Comparison of ENCODE assay signal across 16 mouse cellular contexts in the genomic region with DNA sequence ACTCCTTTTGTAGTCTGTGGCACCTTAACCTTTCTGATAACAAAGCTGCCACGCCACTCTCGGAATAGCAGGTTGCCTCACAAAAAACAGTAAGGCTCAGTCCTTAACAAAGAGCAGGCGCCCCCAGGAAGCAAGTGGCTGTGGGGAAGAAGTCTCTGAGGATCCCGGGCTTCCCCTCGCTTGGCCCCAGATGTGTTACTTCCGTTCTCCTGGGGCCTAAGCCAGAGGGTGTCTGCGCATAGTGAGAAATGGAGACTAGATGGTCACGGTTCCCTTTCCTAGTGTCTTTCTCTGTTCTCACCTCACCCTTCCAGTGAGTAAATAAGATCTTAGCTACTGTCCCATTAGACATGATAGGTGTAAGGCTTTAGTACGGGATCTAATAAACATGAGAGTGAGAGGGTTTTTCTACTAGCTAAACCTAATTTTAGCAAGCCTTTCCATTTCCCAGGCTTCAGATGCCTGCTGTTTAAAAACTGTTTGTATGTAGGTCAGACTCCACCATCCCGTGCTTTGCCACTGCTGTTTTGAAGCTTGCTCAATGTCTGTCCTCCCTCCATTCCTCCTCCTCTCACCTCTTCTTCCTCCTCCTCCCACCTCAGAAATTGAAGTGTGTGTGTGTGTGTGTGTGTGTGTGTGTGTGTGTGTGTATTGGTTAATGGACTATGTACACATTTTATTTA. TPM values are rescaled to one million over a fixed set of nuclear protein-coding genes. Genes with fewer than 3 reads are reported as not detected.
DNase-seq lines count a peak whose midpoint lies in the region; ATAC-seq lines count a peak whose summit lies in the region.
"Had no signal": no experiment of that assay in that cellular context is flagged by ENCODE, and none has a peak within 500 bp of the region (broad histone marks: within the 10 kb centered on the region; RNA-seq: fewer than 3 reads in every experiment).

No protein-coding gene starts in this region.

- no peak for DNase-seq in heart, adult 18-20 months
- peak; percentile 69 for DNase-seq in cerebellum, adult 9-10 months
- DNase-seq in thymus, postnatal 14 days, result no peak
- DNase-seq: adrenal gland, adult 2 months; heart, adult 2 months; heart, postnatal 4 days; kidney, adult 8-10 months; layer of hippocampus, adult 9-11 months; thymus, adult 18-20 months had no signal

- H3K9me3 ChIP-seq in heart, embryonic 13.5 days, result no peaks in the 10 kb centered on the region
- H3K9me3 ChIP-seq in midbrain, embryonic 13.5 days, result no peaks in the 10 kb centered on the region
- no peaks in the 10 kb centered on the region for H3K9me3 ChIP-seq in midbrain, embryonic 16.5 days (replicated peaks; ENCODE audit: control insufficient read depth, low read length, poor library complexity, severe bottlenecking)
- no peaks in the 10 kb centered on the region for H3K9me3 ChIP-seq in neural tube, embryonic 15.5 days (replicated peaks)
- H3K9me3 ChIP-seq: embryonic facial prominence, embryonic 13.5 days had no signal

- ATAC-seq in heart, embryonic 13.5 days (ENCODE audit: extremely low read depth, insufficient number of reproducible peaks, low FRiP score, low TSS enrichment), result no peak
- no peak for ATAC-seq in midbrain, embryonic 13.5 days
- no peak for ATAC-seq in midbrain, embryonic 16.5 days
- no peak for ATAC-seq in neural tube, embryonic 15.5 days (ENCODE audit: low FRiP score)
- ATAC-seq in erythroid progenitor cell, adult 5-6 weeks (replicated peaks; ENCODE audit: low FRiP score, poor library complexity, severe bottlenecking), result no peak

- H3K36me3 ChIP-seq in heart, embryonic 13.5 days, result peaks cover 90% of the 10 kb centered on the region
- peaks cover 84% of the 10 kb centered on the region for H3K36me3 ChIP-seq in midbrain, embryonic 13.5 days
- H3K36me3 ChIP-seq in midbrain, embryonic 16.5 days (ENCODE audit: control insufficient read depth, insufficient read depth, low read length), result peaks cover 22% of the 10 kb centered on the region
- H3K36me3 ChIP-seq in neural tube, embryonic 15.5 days, result peaks cover 51% of the 10 kb centered on the region

- no peaks in the 10 kb centered on the region for H3K27me3 ChIP-seq in heart, embryonic 13.5 days (replicated peaks)
- H3K27me3 ChIP-seq in midbrain, embryonic 13.5 days, result no peaks in the 10 kb centered on the region
- H3K27me3 ChIP-seq in midbrain, embryonic 16.5 days (ENCODE audit: control insufficient read depth, insufficient read depth, low read depth, low read length), result no peaks in the 10 kb centered on the region
- H3K27me3 ChIP-seq in neural tube, embryonic 15.5 days (replicated peaks), result no peaks in the 10 kb centered on the region
- H3K27me3 ChIP-seq: embryonic facial prominence, embryonic 13.5 days had no signal

- H3K4me3 ChIP-seq in heart, embryonic 13.5 days, result no peak overlapping the region
- no peak overlapping the region for H3K4me3 ChIP-seq in midbrain, embryonic 13.5 days (replicated peaks)
- no peak overlapping the region for H3K4me3 ChIP-seq in midbrain, embryonic 16.5 days (ENCODE audit: low read depth, low read length)
- no peak overlapping the region for H3K4me3 ChIP-seq in neural tube, embryonic 15.5 days (replicated peaks)
- H3K4me3 ChIP-seq: embryonic facial prominence, embryonic 13.5 days; heart, adult 2 months had no signal

- no peak overlapping the region for H3K4me2 ChIP-seq in heart, embryonic 13.5 days
- H3K4me2 ChIP-seq in midbrain, embryonic 13.5 days (replicated peaks), result no peak overlapping the region
- no peak overlapping the region for H3K4me2 ChIP-seq in midbrain, embryonic 16.5 days (ENCODE audit: low read length)
- no peak overlapping the region for H3K4me2 ChIP-seq in neural tube, embryonic 15.5 days
- H3K4me2 ChIP-seq: embryonic facial prominence, embryonic 13.5 days had no signal

- no peaks in the 10 kb centered on the region for H3K4me1 ChIP-seq in heart, embryonic 13.5 days
- H3K4me1 ChIP-seq in midbrain, embryonic 13.5 days (replicated peaks), result no peaks in the 10 kb centered on the region
- no peaks in the 10 kb centered on the region for H3K4me1 ChIP-seq in midbrain, embryonic 16.5 days (ENCODE audit: control insufficient read depth, insufficient read depth, low read length)
- H3K4me1 ChIP-seq in neural tube, embryonic 15.5 days, result no peaks in the 10 kb centered on the region
- H3K4me1 ChIP-seq: embryonic facial prominence, embryonic 13.5 days had no signal

- no peak overlapping the region for H3K9ac ChIP-seq in heart, embryonic 13.5 days
- no peak overlapping the region for H3K9ac ChIP-seq in midbrain, embryonic 13.5 days (replicated peaks)
- H3K9ac ChIP-seq in midbrain, embryonic 16.5 days (ENCODE audit: low read depth, low read length), result no peak overlapping the region
- no peak overlapping the region for H3K9ac ChIP-seq in neural tube, embryonic 15.5 days (replicated peaks)
- H3K9ac ChIP-seq: embryonic facial prominence, embryonic 13.5 days had no signal

- 67% methylated on average over 10 of the region's 10 CpGs for WGBS in heart, embryonic 13.5 days
- 83% methylated on average over 10 of the region's 10 CpGs for WGBS in midbrain, embryonic 13.5 days
- 78% methylated on average over 10 of the region's 10 CpGs for WGBS in midbrain, embryonic 16.5 days
- 85% methylated on average over 10 of the region's 10 CpGs for WGBS in neural tube, embryonic 15.5 days

- H3K27ac ChIP-seq in heart, embryonic 13.5 days (replicated peaks), result peak overlapping the region; percentile 39; the same call in 1 of the 2 replicates
- peak overlapping the region; percentile 19; the same call in 1 of the 2 replicates for H3K27ac ChIP-seq in midbrain, embryonic 13.5 days
- no peak overlapping the region; the same call in 1 of the 2 replicates for H3K27ac ChIP-seq in midbrain, embryonic 16.5 days (ENCODE audit: low read length)
- H3K27ac ChIP-seq in neural tube, embryonic 15.5 days (replicated peaks), result 0 out of 2 replicates have a peak overlapping the region, but pooled peaks have one; percentile 37
- H3K27ac ChIP-seq: embryonic facial prominence, embryonic 13.5 days; heart, adult 2 months had no signal

RNA-seq across cellular contexts. Expression of a gene that starts 13.9 kb away (rescaled TPM):
- 2.3 and 2.7 TPM in 2 replicates for polyA plus RNA-seq in heart, embryonic 13.5 days (2015; fragmentation: Nextera tagmentation; extraction: Ambion mirVana)
- under 1 TPM in 1 of 2 experiments, not detected in 1; 0.39 TPM for total RNA-seq in heart, adult 18-20 months (2021)
- 58.9 and 70.2 TPM in 2 replicates for polyA plus RNA-seq in midbrain, embryonic 13.5 days (2015; fragmentation: Nextera tagmentation; extraction: Ambion mirVana)
- 180 and 230 TPM in 2 replicates for polyA plus RNA-seq in midbrain, embryonic 16.5 days (2015; fragmentation: Nextera tagmentation; extraction: Ambion mirVana)
- 145 and 180 TPM in 2 replicates for polyA plus RNA-seq in neural tube, embryonic 15.5 days (2015; fragmentation: Nextera tagmentation; extraction: Ambion mirVana)
- not detected in 2 replicates for total RNA-seq in erythroid progenitor cell, adult 5-6 weeks (2015; ENCODE audit: low replicate concordance)
- under 0.01 TPM in 1 of 2 replicates, not detected in the other for total RNA-seq in erythroid progenitor cell, adult 5-6 weeks (2017; ENCODE audit: low replicate concordance)
- total RNA-seq: monocyte, adult 5-6 weeks had no signal

Comparison
In these comparisons a context has a peak if more than half of its experiments do, and no peak if none do; other contexts are left out.
1. RNA of a gene that starts 13.9 kb away (polyA plus RNA-seq): 180 to 230 TPM in midbrain, embryonic 16.5 days, 145 to 180 TPM in neural tube, embryonic 15.5 days and 58.9 to 70.2 TPM in midbrain, embryonic 13.5 days; 2.3 to 2.7 TPM in heart, embryonic 13.5 days; every median in the first group is over 10 times any median in the second.